ENCODE assay signal across 9 mouse cellular contexts in genomic region chr12:71768471-71768870, GRCm38 (mm10).
DNase-seq lines count a peak whose midpoint lies in the region; ATAC-seq and TF ChIP-seq lines count a peak whose summit lies in the region.
"Had no signal": no experiment of that assay in that cellular context is flagged by ENCODE, and none has a peak within 500 bp of the region (broad histone marks: within the 10 kb centered on the region; RNA-seq: fewer than 3 reads in every experiment).

No protein-coding gene starts in this region.

- H3K79me2 ChIP-seq in CH12.LX (replicated peaks; ENCODE audit: control insufficient read depth, extremely low read depth, insufficient read depth, poor library complexity, severe bottlenecking), result no peaks in the 10 kb centered on the region

- no peak for TF ChIP-seq POLR2A in CH12.LX (IDR thresholded peaks at IDR 0.05; ENCODE audit: low read depth, low read length)

- no peak overlapping the region for H3K27ac ChIP-seq in CH12.LX (ENCODE audit: insufficient read depth, low read depth)
- H3K27ac ChIP-seq in forebrain, embryonic 14.5 days (ENCODE audit: low read depth, low read length), result no peak overlapping the region
- no peak overlapping the region for H3K27ac ChIP-seq in neural tube, embryonic 15.5 days (replicated peaks)

- TF ChIP-seq EP300 in CH12.LX (IDR thresholded peaks at IDR 0.05; ENCODE audit: low read length), result no peak

- DNase-seq in CH12.LX (ENCODE audit: extremely low read depth), result peak; percentile 79
- peak; percentile 62 for DNase-seq in c-Kit-positive CD71-positive TER-119-positive erythroid progenitor cells, embryonic 14.5 days (ENCODE audit: low spot score)
- peak; percentile 90 for DNase-seq in forebrain, embryonic 14.5 days (ENCODE audit: low spot score)
- DNase-seq in heart, postnatal 14 days, result peak; percentile 83 to 92
- DNase-seq in large intestine, adult 2 months (ENCODE audit: low read depth, low spot score), result peak; percentile 38
- DNase-seq in lung, adult 18-20 months, result peak; percentile 64 to 67
- DNase-seq in testis, postnatal 14 days (ENCODE audit: low spot score), result peak; percentile 66

- intact Hi-C loops in heart, postnatal 14 days (cut with DNase I), result loop anchor here (1.0 to 5.0 kb wide), 3 partner anchors 62 to 279 kb away; partner anchors contain the start of gene Daam1

- peak; percentile 98 for TF ChIP-seq RAD21 in CH12.LX (IDR thresholded peaks at IDR 0.05; ENCODE audit: low read depth, low read length)

- H3K36me3 ChIP-seq in CH12.LX (replicated peaks in 1 of 2; ENCODE audit: control insufficient read depth in 1 of 2, insufficient read depth in 1 of 2, low read length in 1 of 2), result no peaks in the 10 kb centered on the region
- no peaks in the 10 kb centered on the region for H3K36me3 ChIP-seq in forebrain, embryonic 14.5 days (ENCODE audit: control insufficient read depth, insufficient read depth, low read length)
- H3K36me3 ChIP-seq in neural tube, embryonic 15.5 days, result no peaks in the 10 kb centered on the region

- H3K4me3 ChIP-seq in CH12.LX (replicated peaks in 1 of 3; ENCODE audit: low read depth in 2 of 3, low read length in 2 of 3, poor library complexity in 1 of 3), result no peak overlapping the region
- H3K4me3 ChIP-seq in forebrain, embryonic 14.5 days (ENCODE audit: low read depth, low read length), result no peak overlapping the region
- peak overlapping the region; percentile 23; the same call in 1 of the 2 replicates for H3K4me3 ChIP-seq in neural tube, embryonic 15.5 days (replicated peaks)
- H3K4me3 ChIP-seq: erythroblast, embryonic 14.5 days had no signal

- peak; percentile 46 for ATAC-seq in forebrain, embryonic 14.5 days
- ATAC-seq in neural tube, embryonic 15.5 days (ENCODE audit: low FRiP score), result no peak

- 4% methylated on average over 12 of the region's 12 CpGs for WGBS in forebrain, embryonic 14.5 days
- WGBS in large intestine, adult 2 months, result 1% methylated on average over 12 of the region's 12 CpGs
- 4% methylated on average over 12 of the region's 12 CpGs for WGBS in neural tube, embryonic 15.5 days

- peak; percentile 66 to 96 for TF ChIP-seq CTCF in CH12.LX (conservative IDR thresholded peaks at IDR 0.05 in 1 of 2, IDR thresholded peaks at IDR 0.05 in 1 of 2; ENCODE audit: low read depth in 2 of 2, low read length in 2 of 2)

- no peaks in the 10 kb centered on the region for H3K27me3 ChIP-seq in CH12.LX (replicated peaks)
- H3K27me3 ChIP-seq in forebrain, embryonic 14.5 days (replicated peaks; ENCODE audit: control insufficient read depth, insufficient read depth, low read length), result no peaks in the 10 kb centered on the region
- no peaks in the 10 kb centered on the region for H3K27me3 ChIP-seq in neural tube, embryonic 15.5 days (replicated peaks)

- peaks cover 0 to 2% of the 10 kb centered on the region in 2 experiments; a peak in 1 of 4 replicates for H3K4me1 ChIP-seq in CH12.LX (ENCODE audit: control insufficient read depth in 1 of 2, insufficient read depth in 2 of 2)
- H3K4me1 ChIP-seq in forebrain, embryonic 14.5 days (ENCODE audit: control insufficient read depth, insufficient read depth, low read length), result no peaks in the 10 kb centered on the region
- peaks cover 7% of the 10 kb centered on the region; the same call in 1 of the 2 replicates for H3K4me1 ChIP-seq in neural tube, embryonic 15.5 days

- no peaks in the 10 kb centered on the region for H3K9me3 ChIP-seq in CH12.LX (replicated peaks; ENCODE audit: low read length)
- H3K9me3 ChIP-seq in forebrain, embryonic 14.5 days (replicated peaks; ENCODE audit: control insufficient read depth, low read length), result no peaks in the 10 kb centered on the region
- no peaks in the 10 kb centered on the region for H3K9me3 ChIP-seq in neural tube, embryonic 15.5 days (replicated peaks)

- H3K4me2 ChIP-seq in CH12.LX (ENCODE audit: insufficient read depth, low read depth, poor library complexity, severe bottlenecking), result peak overlapping the region; percentile 93
- H3K4me2 ChIP-seq in forebrain, embryonic 14.5 days (ENCODE audit: low read length), result peak overlapping the region; percentile 45
- peak overlapping the region; percentile 51 for H3K4me2 ChIP-seq in neural tube, embryonic 15.5 days

- in situ Hi-C loops in CH12.LX (cut with MboI; ENCODE audit: low pct_ligation_motif_present, low pct_unique_long_range_greater_than_20kb, low sequenced_read_pairs), result loop anchor here (25.0 kb wide), 1 partner anchor 644 kb away; the partner anchor contains the start of gene Rtn1

- dilution Hi-C loops in CH12.LX (cut with MboI; ENCODE audit: extremely low pct_ligation_motif_present, extremely low pct_unique_long_range_greater_than_20kb, low sequenced_read_pairs), result no loop called here

- no peak overlapping the region; the same call in 1 of the 2 replicates for H3K9ac ChIP-seq in CH12.LX (ENCODE audit: insufficient read depth, low read depth)
- no peak overlapping the region for H3K9ac ChIP-seq in forebrain, embryonic 14.5 days (ENCODE audit: low read length)
- no peak overlapping the region for H3K9ac ChIP-seq in neural tube, embryonic 15.5 days (replicated peaks)

TF ChIP-seq in CH12.LX, 34 proteins besides CTCF, POLR2A, EP300 and RAD21:
- TF ChIP-seq E2F4 (IDR thresholded peaks at IDR 0.05; ENCODE audit: insufficient replicate concordance, low read depth, low read length), result 0 out of 2 replicates have a peak, but pooled peaks have one; percentile 42
- no peak for TF ChIP-seq ZMIZ1 (IDR thresholded peaks at IDR 0.05; ENCODE audit: low read depth, low read length)
- 0 out of 2 replicates have a peak, but pooled peaks have one; percentile 6 for TF ChIP-seq BHLHE40 (IDR thresholded peaks at IDR 0.05; ENCODE audit: low read depth, low read length)
- no peak for TF ChIP-seq TBP (conservative IDR thresholded peaks at IDR 0.05; ENCODE audit: low read depth, low read length)
- peak; percentile 97 for TF ChIP-seq SMC3 (IDR thresholded peaks at IDR 0.05; ENCODE audit: low read depth, low read length)
- TF ChIP-seq TCF12 (IDR thresholded peaks at IDR 0.05; ENCODE audit: low read depth, low read length), result 0 out of 2 replicates have a peak, but pooled peaks have one; percentile 14
- TF ChIP-seq ZC3H11A (IDR thresholded peaks at IDR 0.05; ENCODE audit: low read depth, low read length), result peak; percentile 95
- TF ChIP-seq UBTF (IDR thresholded peaks at IDR 0.05; ENCODE audit: low read depth, low read length), result no peak
- no peak for TF ChIP-seq MXI1 (IDR thresholded peaks at IDR 0.05; ENCODE audit: low read depth, low read length)
- no peak for TF ChIP-seq MAZ (IDR thresholded peaks at IDR 0.05; ENCODE audit: low read depth, low read length)
- 0 out of 2 replicates have a peak, but pooled peaks have one; percentile 38 for TF ChIP-seq SIN3A (IDR thresholded peaks at IDR 0.05; ENCODE audit: low read length)

Comparison
In these comparisons a context has a peak if more than half of its experiments do, and no peak if none do; other contexts are left out.
1. DNase-seq: peak in every context shown above with its lines; median percentile 90 in forebrain, embryonic 14.5 days; 88 in heart, postnatal 14 days; 79 in CH12.LX; 66 in testis, postnatal 14 days; 66 in lung, adult 18-20 months; 62 in c-Kit-positive CD71-positive TER-119-positive erythroid progenitor cells, embryonic 14.5 days; 38 in large intestine, adult 2 months.